Mouse (Mus musculus) right cerebral cortex, postnatal 4 days (tissue): ENCODE data around the gene Cep63.
A peak's percentile ranks its signal among the peaks of the same experiment; 100 is the strongest.

Experiments
- DNase-seq: peaks from one replicate; pipeline ENCODE4 v3.0.0-alpha.2; 2022

Gene Cep63

GRCm38 (mm10) chr9:102625983-102626838 lies at the start of gene Cep63, which contains the start of gene Anapc13:
Cep63 (minus strand) TSS chr9:102626534.
Anapc13 (plus strand) TSS chr9:102626296.
- DNase-seq = peak; percentile 97

- no peak for DNase-seq
Measured at GRCm38 (mm10) chr9:102675922-102676321, 49.6 kb upstream of the Cep63 start.

- DNase-seq = no peak
Measured at GRCm38 (mm10) chr9:102673381-102673780, 47.0 kb upstream of the Cep63 start.

- DNase-seq = no peak
Measured at GRCm38 (mm10) chr9:102668906-102669305, 42.6 kb upstream of the Cep63 start.

GRCm38 (mm10) chr9:102668115-102668514 lies 41.8 kb upstream of the Cep63 start:
- no peak for DNase-seq

- DNase-seq = no peak
Measured at GRCm38 (mm10) chr9:102656355-102657095, 30.2 kb upstream of the Cep63 start.

GRCm38 (mm10) chr9:102651199-102651720 lies 24.9 kb upstream of the Cep63 start:
- no peak for DNase-seq

- DNase-seq = no peak
Measured at GRCm38 (mm10) chr9:102650637-102651036, 24.3 kb upstream of the Cep63 start.

GRCm38 (mm10) chr9:102649917-102650527 lies 23.7 kb upstream of the Cep63 start:
- DNase-seq = no peak

- DNase-seq = no peak
Measured at GRCm38 (mm10) chr9:102647010-102647409, 20.7 kb upstream of the Cep63 start.

GRCm38 (mm10) chr9:102645119-102645695 lies 18.9 kb upstream of the Cep63 start:
- DNase-seq = no peak

GRCm38 (mm10) chr9:102643486-102644101 lies 17.3 kb upstream of the Cep63 start:
- peak; percentile 73 for DNase-seq

- DNase-seq = no peak
Measured at GRCm38 (mm10) chr9:102643071-102643485, 16.7 kb upstream of the Cep63 start.

- DNase-seq = no peak
Measured at GRCm38 (mm10) chr9:102641531-102641930, 15.2 kb upstream of the Cep63 start.

GRCm38 (mm10) chr9:102639510-102639909 lies 13.2 kb upstream of the Cep63 start:
- no peak for DNase-seq

GRCm38 (mm10) chr9:102638963-102639362 lies 12.6 kb upstream of the Cep63 start:
- no peak for DNase-seq

- DNase-seq = no peak
Measured at GRCm38 (mm10) chr9:102637115-102637514, 10.8 kb upstream of the Cep63 start.

- DNase-seq = peak; percentile 68
Measured at GRCm38 (mm10) chr9:102636553-102636952, 10.2 kb upstream of the Cep63 start.

GRCm38 (mm10) chr9:102634453-102634852 lies 8.1 kb upstream of the Cep63 start:
- DNase-seq = no peak

GRCm38 (mm10) chr9:102632923-102633537 lies 6.7 kb upstream of the Cep63 start:
- peak; percentile 32 for DNase-seq

GRCm38 (mm10) chr9:102632173-102632572 lies 5.8 kb upstream of the Cep63 start:
- no peak for DNase-seq
